Mouse (Mus musculus) embryonic stem cell, embryonic (primary cell): ENCODE results near the gene Gins3.
"Not testable (repeated sequence)": the region's sequence is repeated elsewhere in the genome, so short reads cannot be mapped to it uniquely, and the experiment has no call there.

Experiments used
- CTCF ChIA-PET, 4 experiments: fragments of 300-600 bp in 2 of 4; fragments of 350-600 bp in 2 of 4; sonication (Branson Sonifier 250); formaldehyde crosslinking; loops; one replicate each; lab custom pipeline; 2022; ENCODE audit warnings: inconsistent platforms in 2 of 4; lab: Charles Lee
- POLR2A ChIA-PET, 4 experiments: fragments of 300-600 bp in 2 of 4; fragments of 350-600 bp in 2 of 4; sonication (Branson Sonifier 250); formaldehyde crosslinking; loops; one replicate each; lab custom pipeline; 2022; ENCODE audit warnings: antibody characterized with exemption in 4 of 4, inconsistent platforms in 1 of 4; lab: Charles Lee

The Gins3 gene

DNA sequence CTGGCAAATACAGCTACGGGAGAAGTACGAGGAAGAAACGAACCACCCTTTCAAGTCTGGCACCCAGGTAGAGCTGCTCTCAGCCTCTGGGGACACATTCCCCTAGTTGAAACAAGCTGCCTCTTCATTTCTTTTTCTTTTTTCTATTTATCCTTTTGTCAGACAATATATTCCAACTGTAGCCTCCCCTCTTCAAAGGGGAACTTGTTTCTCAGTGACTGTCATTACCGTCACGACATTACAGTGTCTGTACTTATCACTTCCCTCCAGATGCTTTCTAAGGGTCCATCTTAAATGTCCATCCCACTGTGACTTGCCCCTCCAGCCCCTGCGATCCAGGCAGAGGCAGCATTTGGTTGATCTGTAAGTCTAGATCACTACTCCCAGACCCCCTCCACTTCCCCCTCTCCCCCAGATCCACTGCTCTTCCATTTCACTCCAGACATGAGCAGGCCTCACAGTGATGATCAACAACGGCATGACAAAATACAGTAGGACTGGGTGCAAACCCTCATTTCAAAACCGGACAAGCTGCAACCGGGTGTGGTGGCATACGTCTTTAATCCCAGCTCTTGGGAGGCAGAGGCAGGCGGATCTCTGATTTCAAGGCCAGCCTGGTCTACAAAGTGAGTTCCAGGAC, 32.7 kb downstream of the Gins3 start:
- CTCF ChIA-PET, result interaction anchor here in 2 of 4 experiments (1.1 to 1.4 kb wide), 2 partner anchors 31 to 65 kb away, joined by 3 read pairs; no protein-coding TSS in a partner anchor

DNA sequence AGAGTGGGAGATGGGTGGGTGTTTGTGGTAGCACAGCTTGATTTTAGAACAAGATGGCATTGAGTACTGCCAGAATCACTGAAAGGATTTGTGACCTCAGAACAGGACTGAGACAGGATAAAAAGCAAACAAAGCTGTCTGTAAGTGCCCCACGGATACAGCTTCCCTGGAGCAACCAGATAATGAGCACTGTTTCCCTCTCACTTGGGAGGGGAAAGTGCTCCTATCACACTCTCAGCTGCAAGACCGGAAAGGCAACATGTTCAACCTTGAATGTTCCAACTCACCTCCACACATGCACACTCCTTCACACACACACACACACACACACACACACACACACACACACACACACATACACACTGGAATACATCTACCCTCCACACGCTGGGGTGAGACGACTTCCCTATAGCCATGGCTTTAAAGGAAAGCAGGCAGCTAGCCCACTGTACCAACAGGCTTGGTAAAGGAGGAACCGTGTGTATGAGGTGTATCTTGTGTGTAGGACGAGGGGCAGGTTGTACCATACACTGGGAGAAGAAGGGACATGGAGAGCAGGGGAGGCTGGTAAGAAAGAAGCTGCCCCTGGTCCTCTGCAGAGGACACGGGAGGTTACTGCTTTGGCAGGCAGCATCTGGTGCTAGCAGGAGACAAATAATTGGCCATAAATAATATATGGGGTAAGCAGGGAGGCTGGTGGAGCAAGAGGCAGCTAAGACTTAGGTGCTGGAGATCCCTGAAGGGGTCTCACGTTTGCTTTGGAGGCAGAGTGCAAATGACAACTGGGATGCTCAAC, 35.1 kb downstream of the Gins3 start:
- CTCF ChIA-PET, result interaction anchor here in 1 of 4 experiments (0.6 kb wide), 1 partner anchor 245 kb away, joined by 4 read pairs; no protein-coding TSS in a partner anchor
- POLR2A ChIA-PET, result no interaction called here

More for the DNA sequence above, 32.7 kb downstream of the Gins3 start:
- POLR2A ChIA-PET, result not testable (repeated sequence)

DNA sequence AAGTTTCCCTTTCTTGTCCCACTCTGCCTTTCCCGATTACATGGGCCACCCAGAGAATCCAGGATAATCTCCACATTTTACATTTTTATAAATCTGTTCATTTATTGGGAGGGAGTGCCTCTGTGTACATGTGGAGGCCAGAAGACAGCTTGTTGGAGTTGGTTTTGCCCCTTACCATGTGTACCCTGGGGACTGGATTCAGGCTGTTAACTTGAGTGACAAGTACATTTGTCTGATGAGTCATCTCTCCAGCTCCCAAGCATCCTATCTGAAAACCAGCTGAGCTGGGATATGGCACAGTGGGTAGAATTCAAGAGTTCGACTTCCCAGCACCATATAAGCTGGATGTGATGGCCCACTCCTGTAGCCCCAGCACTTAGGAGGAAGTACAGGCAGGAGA, 36.7 kb downstream of the Gins3 start:
- CTCF ChIA-PET, result interaction anchor here in 1 of 4 experiments (0.5 kb wide), 1 partner anchor 248 kb away, joined by 5 read pairs; no protein-coding TSS in a partner anchor

DNA sequence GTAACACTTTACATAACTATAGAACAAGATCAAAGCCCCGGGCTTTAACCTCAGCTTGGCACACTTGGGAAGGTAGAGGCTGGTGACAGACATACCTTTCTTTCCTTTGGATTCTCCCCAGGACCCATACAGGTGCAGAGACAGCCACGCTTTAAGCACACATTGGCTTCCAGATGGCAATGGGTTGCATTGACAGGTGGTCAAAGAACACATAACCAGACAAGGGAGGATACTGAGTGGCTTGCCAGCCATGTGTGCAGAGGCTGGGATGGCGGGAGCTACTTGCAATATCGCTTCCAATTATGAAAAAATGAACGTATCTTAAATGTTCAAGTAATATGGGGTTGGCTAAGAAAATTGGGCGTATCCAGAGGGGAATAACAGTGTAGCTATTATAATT, 38.6 kb downstream of the Gins3 start:
- ChIA-PET POLR2A (interaction anchor here in 3 of 4 experiments (0.6 to 1.9 kb wide), 6 partner anchors 10 to 181 kb away, joined by 3 to 5 read pairs (median 4); partner anchors contain the start of gene Cnot1 (in 1 of the 3)), CTCF (interaction anchor here in 2 of 4 experiments (0.5 to 0.7 kb wide), 2 partner anchors 25 to 141 kb away, joined by 3 read pairs; no protein-coding TSS in a partner anchor)

More for the DNA sequence above, 36.7 kb downstream of the Gins3 start:
- POLR2A ChIA-PET, result interaction anchor here in 2 of 4 experiments (0.5 to 2.0 kb wide), 2 partner anchors 8 to 24 kb away, joined by 5 to 7 read pairs; no protein-coding TSS in a partner anchor

DNA sequence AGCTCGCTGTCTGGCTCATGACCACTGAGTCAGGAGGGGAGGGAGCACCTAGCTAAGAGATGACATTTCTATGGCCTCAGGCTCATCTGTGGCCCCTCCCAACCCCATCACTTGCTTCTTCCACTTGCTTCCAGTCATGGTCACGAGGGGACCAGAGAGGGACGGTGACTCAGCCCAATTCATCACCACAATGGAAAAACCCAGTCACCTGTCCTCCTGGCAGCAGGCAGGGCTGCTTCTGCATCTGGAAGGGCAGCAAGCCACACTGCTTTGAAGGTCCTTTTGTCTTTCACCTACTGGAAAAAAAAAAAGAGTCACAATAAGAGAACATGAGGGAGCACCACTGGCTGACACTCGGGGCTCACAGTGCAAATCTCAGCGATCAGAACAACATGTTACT, 39.6 kb downstream of the Gins3 start:
- CTCF ChIA-PET, result no interaction called here

DNA sequence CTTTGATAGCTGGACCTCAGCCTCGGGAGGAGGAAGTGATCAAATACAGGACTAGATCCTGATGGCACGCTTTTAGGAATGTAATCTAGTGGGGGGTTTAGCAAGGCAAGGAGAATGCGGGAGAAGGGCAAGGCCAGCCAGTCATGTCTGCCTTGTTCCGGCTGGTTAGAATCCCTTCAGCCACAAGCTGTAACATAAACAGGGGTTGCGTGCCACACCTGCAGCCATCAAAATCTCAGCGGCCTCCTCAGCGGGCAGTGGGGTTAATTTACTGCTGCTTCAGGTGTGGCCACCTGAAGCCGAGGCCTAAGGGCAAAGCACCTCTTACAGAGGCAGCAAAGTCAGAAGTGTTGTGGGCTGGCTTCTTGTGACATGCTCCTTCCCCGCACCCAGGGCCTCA, 43.4 kb downstream of the Gins3 start, which contains the start of gene Ndrg4:
Gene Ndrg4 (plus strand): TSS at position 350 of the 400 bp plus-strand sequence.
- ChIA-PET POLR2A (interaction anchor here in 2 of 4 experiments (1.1 to 1.5 kb wide), 2 partner anchors 40 to 176 kb away, joined by 3 to 4 read pairs; partner anchors contain the start of genes Setd6 (in 1 of the 2) and Slc38a7 (in 1 of the 2)), CTCF (interaction anchor here in 2 of 4 experiments (0.6 to 1.5 kb wide), 2 partner anchors 20 to 421 kb away, joined by 3 to 5 read pairs; no protein-coding TSS in a partner anchor)

More for the DNA sequence above, 39.6 kb downstream of the Gins3 start:
- POLR2A ChIA-PET, result interaction anchor here in 2 of 4 experiments (0.6 to 1.9 kb wide), 5 partner anchors 12 to 181 kb away, joined by 3 to 5 read pairs (median 3); partner anchors contain the start of gene Slc38a7 (in 1 of the 2)

DNA sequence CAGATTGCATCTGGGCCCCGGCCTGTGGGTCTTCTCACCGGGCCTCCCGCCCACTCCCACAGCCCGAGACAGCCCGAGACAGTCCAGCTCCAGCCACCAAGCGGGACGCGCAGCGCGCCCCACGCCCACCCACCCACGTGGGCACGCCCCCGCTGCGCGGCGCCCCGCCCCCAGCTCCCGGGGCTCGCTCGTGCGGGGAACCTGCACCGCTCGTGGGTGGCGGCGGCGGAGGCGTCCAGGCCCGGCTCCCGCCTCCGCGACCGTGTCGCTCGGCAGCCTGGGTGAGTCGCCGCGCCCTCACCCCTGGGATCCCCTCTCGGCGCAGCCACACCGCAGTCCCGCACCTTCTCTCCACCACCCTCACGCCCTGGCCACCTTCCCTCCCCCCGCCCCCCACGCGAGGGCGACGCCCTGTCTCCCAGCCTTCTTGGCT, 44.4 kb downstream of the Gins3 start:
- ChIA-PET CTCF (interaction anchor here in 2 of 4 experiments (1.5 to 2.0 kb wide), 2 partner anchors 19 to 77 kb away, joined by 3 to 10 read pairs; no protein-coding TSS in a partner anchor), POLR2A (interaction anchor here in 2 of 4 experiments (0.6 to 1.9 kb wide), 3 partner anchors 17 to 132 kb away, joined by 3 to 10 read pairs (median 4); partner anchors contain the start of gene Gins3 (in 1 of the 2))

DNA sequence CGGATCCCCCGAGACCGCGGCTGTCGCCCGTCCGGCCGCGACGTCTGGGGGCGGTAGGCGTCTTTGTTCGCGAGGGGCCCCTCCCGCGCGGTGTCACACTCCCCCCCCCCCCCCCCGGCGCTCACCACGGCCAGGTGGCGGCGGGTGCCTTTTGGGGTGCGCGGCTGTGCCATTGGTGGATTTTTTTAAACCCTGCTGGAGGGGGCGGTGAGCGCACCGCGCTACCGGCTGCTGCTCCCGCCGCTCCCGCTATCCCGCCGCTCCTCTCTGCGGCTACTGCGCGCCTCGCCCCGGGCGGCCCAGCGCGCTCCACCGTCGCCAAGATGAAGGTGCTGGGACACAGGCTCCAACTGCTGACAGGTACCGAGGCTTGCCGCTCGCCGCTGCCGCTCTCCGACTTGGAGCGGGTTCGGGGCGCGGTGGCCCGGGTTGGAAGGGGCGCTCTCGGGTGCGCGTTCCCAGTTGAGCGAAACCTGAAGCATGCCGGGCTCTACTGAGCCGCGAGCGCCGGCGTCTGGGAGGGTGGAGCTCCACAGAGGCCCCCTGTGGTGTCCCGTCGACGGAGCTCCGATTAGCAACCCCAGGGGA, 44.9 kb downstream of the Gins3 start:
- ChIA-PET POLR2A (interaction anchor here (0.7 to 1.9 kb wide), 12 partner anchors 8 to 65 kb away, joined by 3 to 10 read pairs (median 4); partner anchors contain the start of gene Gins3 (in 1 of the 4)), CTCF (interaction anchor here in 3 of 4 experiments (0.5 to 2.6 kb wide), 5 partner anchors 19 to 78 kb away, joined by 3 to 12 read pairs (median 8); no protein-coding TSS in a partner anchor)

DNA sequence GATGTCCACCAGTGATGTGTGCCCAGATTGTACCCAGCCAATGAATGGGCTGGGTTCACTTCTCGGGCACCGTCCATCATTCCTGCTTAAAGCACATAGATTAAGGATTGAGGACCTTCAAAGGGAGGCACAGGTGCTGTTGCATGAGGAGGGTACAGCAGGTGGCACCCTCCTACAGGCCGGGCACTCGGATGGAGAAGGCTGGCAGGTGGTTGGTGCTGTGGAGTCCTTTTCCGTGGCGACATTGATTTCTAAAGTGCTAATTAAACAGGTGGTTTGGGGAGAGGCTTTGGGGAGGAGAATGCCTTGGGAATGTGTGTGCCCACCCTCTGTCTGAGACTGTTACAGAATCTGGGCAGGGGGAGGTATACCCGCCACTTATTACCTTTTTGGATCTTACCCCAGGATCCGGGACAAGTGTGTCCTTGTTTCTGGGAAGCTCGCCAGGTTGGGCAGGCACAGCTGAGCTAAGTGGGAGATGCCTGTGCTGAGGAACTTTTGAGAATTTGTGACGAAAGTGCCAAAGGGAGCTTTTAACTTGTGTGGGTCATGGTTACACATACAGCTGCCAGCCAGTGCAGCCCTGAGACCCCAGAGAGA, 54.9 kb downstream of the Gins3 start:
- CTCF ChIA-PET, result interaction anchor here in 2 of 4 experiments (0.6 to 1.6 kb wide), 3 partner anchors 9 to 357 kb away, joined by 3 to 12 read pairs (median 5); no protein-coding TSS in a partner anchor
- POLR2A ChIA-PET, result interaction anchor here in 1 of 4 experiments (1.0 kb wide), 1 partner anchor 9 kb away, joined by 3 read pairs; no protein-coding TSS in a partner anchor

DNA sequence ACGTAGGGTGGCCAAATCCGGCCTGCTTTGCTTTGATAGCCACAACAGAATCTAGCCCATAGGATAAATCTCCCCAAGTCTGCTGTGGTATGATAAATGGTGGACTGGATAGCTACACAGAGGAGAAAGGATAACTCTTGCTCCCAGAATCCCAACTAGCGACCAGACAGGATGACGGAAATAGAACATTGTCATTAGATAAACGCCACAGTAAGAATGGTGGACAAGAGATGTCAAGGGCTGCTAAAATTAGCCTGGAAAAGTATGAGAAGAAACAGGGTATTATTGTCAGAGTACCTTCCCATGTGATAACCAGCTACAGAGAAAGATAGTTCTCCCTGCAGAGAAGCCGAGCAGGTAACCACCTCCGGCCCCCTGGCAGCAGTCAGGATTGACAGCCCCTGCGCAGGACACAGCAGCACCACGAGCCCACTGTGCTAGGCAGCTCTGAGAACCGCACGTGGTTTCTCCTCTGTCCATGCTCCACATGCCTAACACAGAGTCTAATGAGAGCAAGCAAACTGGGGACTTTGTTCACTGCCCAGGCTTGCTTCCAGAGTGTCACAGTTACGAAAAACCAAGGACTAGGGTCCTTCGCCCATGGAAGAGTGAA, 57.8 kb downstream of the Gins3 start:
- ChIA-PET POLR2A (interaction anchor here in 2 of 4 experiments (0.7 to 1.5 kb wide), 6 partner anchors 11 to 889 kb away, joined by 3 to 5 read pairs (median 3); no protein-coding TSS in a partner anchor), CTCF (interaction anchor here in 3 of 4 experiments (0.6 to 1.8 kb wide), 12 partner anchors 11 to 370 kb away, joined by 3 to 11 read pairs (median 4); no protein-coding TSS in a partner anchor)

DNA sequence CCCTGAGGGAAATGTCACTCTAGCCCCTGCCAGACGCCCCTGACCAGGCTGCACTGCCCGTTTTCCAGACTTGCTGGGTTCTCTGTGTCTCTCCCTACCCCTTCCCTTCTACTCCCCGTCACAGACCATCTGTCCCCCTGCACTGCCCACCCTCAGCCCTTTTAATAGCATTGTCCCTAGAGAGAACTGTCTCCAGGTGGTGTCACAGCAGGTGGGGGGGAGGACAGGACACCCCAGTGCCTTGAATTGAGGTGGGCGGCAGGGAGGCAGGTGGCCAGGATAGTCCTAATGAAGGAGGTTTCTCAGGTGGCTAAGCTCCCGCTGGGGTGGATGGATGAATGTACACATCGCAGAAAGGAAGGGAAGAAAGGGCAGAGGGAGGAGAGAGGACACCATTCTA, 61.4 kb downstream of the Gins3 start:
- CTCF ChIA-PET, result interaction anchor here in 3 of 4 experiments (0.6 to 4.9 kb wide), 10 partner anchors 9 to 438 kb away, joined by 3 to 108 read pairs (median 3); partner anchors contain the start of gene Ccdc113 (in 1 of the 3)
- POLR2A ChIA-PET, result interaction anchor here in 2 of 4 experiments (0.9 to 4.7 kb wide), 14 partner anchors 8 to 100 kb away, joined by 3 to 25 read pairs (median 4); no protein-coding TSS in a partner anchor
